Comparison of ENCODE assay signal across 22 mouse cellular contexts in genomic region chr9:71254380-71254779, GRCm38 (mm10). TPM values are rescaled to one million over a fixed set of nuclear protein-coding genes. Genes with fewer than 3 reads are reported as not detected.
DNase-seq lines count a peak whose midpoint lies in the region; ATAC-seq and TF ChIP-seq lines count a peak whose summit lies in the region.
"Had no signal": no experiment of that assay in that cellular context is flagged by ENCODE, and none has a peak within 500 bp of the region (broad histone marks: within the 10 kb centered on the region; RNA-seq: fewer than 3 reads in every experiment).

No protein-coding gene starts in this region.

- H3K36me3 ChIP-seq in kidney, postnatal 0 days (ENCODE audit: insufficient read depth, low read length) = no peaks in the 10 kb centered on the region
- no peaks in the 10 kb centered on the region for H3K36me3 ChIP-seq in lung, embryonic 16.5 days (ENCODE audit: control insufficient read depth, insufficient read depth, low read length)
- no peaks in the 10 kb centered on the region for H3K36me3 ChIP-seq in intestine, embryonic 16.5 days (ENCODE audit: control insufficient read depth, insufficient read depth, low read length)
- H3K36me3 ChIP-seq: embryonic facial prominence, embryonic 13.5 days; embryonic facial prominence, embryonic 15.5 days; forebrain, embryonic 10.5 days; forebrain, embryonic 12.5 days had no signal

- no peak overlapping the region for H3K4me2 ChIP-seq in kidney, postnatal 0 days (ENCODE audit: low read length)
- H3K4me2 ChIP-seq in lung, embryonic 16.5 days (ENCODE audit: low read depth, low read length) = no peak overlapping the region
- no peak overlapping the region for H3K4me2 ChIP-seq in intestine, embryonic 16.5 days (ENCODE audit: low read depth, low read length)
- H3K4me2 ChIP-seq: embryonic facial prominence, embryonic 13.5 days; embryonic facial prominence, embryonic 15.5 days; forebrain, embryonic 12.5 days had no signal

- H3K9me3 ChIP-seq in kidney, postnatal 0 days (replicated peaks; ENCODE audit: low read length) = no peaks in the 10 kb centered on the region
- no peaks in the 10 kb centered on the region for H3K9me3 ChIP-seq in lung, embryonic 16.5 days (ENCODE audit: control insufficient read depth, low read length)
- no peaks in the 10 kb centered on the region for H3K9me3 ChIP-seq in intestine, embryonic 16.5 days (ENCODE audit: control insufficient read depth, low read length)
- H3K9me3 ChIP-seq: embryonic facial prominence, embryonic 13.5 days; embryonic facial prominence, embryonic 15.5 days; forebrain, embryonic 10.5 days; forebrain, embryonic 12.5 days had no signal

- ATAC-seq in kidney, postnatal 0 days (replicated peaks; ENCODE audit: low FRiP score, low read depth) = no peak
- peak; percentile 57; the same call in 1 of the 2 replicates for ATAC-seq in lung, embryonic 16.5 days (ENCODE audit: low read depth)
- 0 out of 2 replicates have a peak, but pooled peaks have one; percentile 28 for ATAC-seq in intestine, embryonic 16.5 days
- ATAC-seq: forebrain, embryonic 14.5 days had no signal

- no peak overlapping the region for H3K4me3 ChIP-seq in kidney, postnatal 0 days (replicated peaks; ENCODE audit: low read depth, low read length)
- H3K4me3 ChIP-seq in lung, embryonic 16.5 days (ENCODE audit: low read length) = no peak overlapping the region
- H3K4me3 ChIP-seq in lung, adult 2 months (replicated peaks; ENCODE audit: extremely low read depth, low read depth, low read length) = no peak overlapping the region
- H3K4me3 ChIP-seq in intestine, embryonic 16.5 days (ENCODE audit: low read length) = no peak overlapping the region
- H3K4me3 ChIP-seq: embryonic facial prominence, embryonic 13.5 days; embryonic facial prominence, embryonic 15.5 days; erythroblast, embryonic 14.5 days; forebrain, embryonic 10.5 days; forebrain, embryonic 12.5 days had no signal

- TF ChIP-seq CTCF in kidney, postnatal 0 days (IDR thresholded peaks at IDR 0.05; ENCODE audit: low read depth) = no peak
- no peak for TF ChIP-seq CTCF in lung, adult 2 months (IDR thresholded peaks at IDR 0.05; ENCODE audit: insufficient read depth, low read length)

- no peaks in the 10 kb centered on the region for H3K4me1 ChIP-seq in kidney, postnatal 0 days (replicated peaks; ENCODE audit: insufficient read depth, low read length)
- H3K4me1 ChIP-seq in lung, embryonic 16.5 days (replicated peaks; ENCODE audit: control insufficient read depth, insufficient read depth, low read length) = peaks cover 2% of the 10 kb centered on the region; the same call in 1 of the 2 replicates
- H3K4me1 ChIP-seq in lung, adult 2 months (ENCODE audit: control insufficient read depth, insufficient read depth, low read length) = no peaks in the 10 kb centered on the region
- H3K4me1 ChIP-seq in intestine, embryonic 16.5 days (ENCODE audit: control insufficient read depth, insufficient read depth, low read length) = no peaks in the 10 kb centered on the region
- H3K4me1 ChIP-seq: embryonic facial prominence, embryonic 13.5 days; embryonic facial prominence, embryonic 15.5 days; forebrain, embryonic 10.5 days; forebrain, embryonic 12.5 days had no signal

- DNase-seq in kidney, postnatal 0 days (ENCODE audit: low spot score) = peak; percentile 45
- DNase-seq in kidney, postnatal 10 days = no peak
- DNase-seq in lung, adult 2 months = no peak
- no peak for DNase-seq in frontal cortex, postnatal 14 days (ENCODE audit: low spot score in 2 of 2)
- DNase-seq: adrenal gland, adult 2 months; adrenal gland, postnatal 10 days; adrenal gland, postnatal 25 days; cerebellum, adult 11 months; cerebellum, adult 18-20 months; cerebellum, adult 8-10 months; cerebellum, adult 9-11 months; cerebellum, postnatal 14 days; cerebellum, postnatal 36 days; embryo, embryonic 11 days had no signal

- WGBS in kidney, postnatal 0 days = 67% methylated on average over 2 of the region's 2 CpGs
- WGBS in lung, embryonic 16.5 days = 37% methylated on average over 2 of the region's 2 CpGs
- WGBS in lung, adult 2 months = 52% methylated on average over 2 of the region's 2 CpGs
- 48% methylated on average over 2 of the region's 2 CpGs for WGBS in intestine, embryonic 16.5 days

- H3K9ac ChIP-seq in kidney, postnatal 0 days (ENCODE audit: low read depth, low read length) = no peak overlapping the region
- H3K9ac ChIP-seq in lung, embryonic 16.5 days (ENCODE audit: low read length) = no peak overlapping the region
- no peak overlapping the region for H3K9ac ChIP-seq in intestine, embryonic 16.5 days (ENCODE audit: low read depth, low read length)
- H3K9ac ChIP-seq: embryonic facial prominence, embryonic 13.5 days; embryonic facial prominence, embryonic 15.5 days; forebrain, embryonic 12.5 days had no signal

- H3K27me3 ChIP-seq in kidney, postnatal 0 days (ENCODE audit: insufficient read depth, low read length) = no peaks in the 10 kb centered on the region
- peaks cover 13% of the 10 kb centered on the region for H3K27me3 ChIP-seq in lung, embryonic 16.5 days (ENCODE audit: control insufficient read depth, insufficient read depth, low read depth, low read length)
- H3K27me3 ChIP-seq in intestine, embryonic 16.5 days (replicated peaks; ENCODE audit: control insufficient read depth, insufficient read depth, low read length) = no peaks in the 10 kb centered on the region
- H3K27me3 ChIP-seq: embryonic facial prominence, embryonic 13.5 days; embryonic facial prominence, embryonic 15.5 days; forebrain, embryonic 12.5 days had no signal

- no peak overlapping the region for H3K27ac ChIP-seq in kidney, postnatal 0 days
- no peak overlapping the region for H3K27ac ChIP-seq in lung, embryonic 16.5 days (ENCODE audit: low read length)
- peak overlapping the region; percentile 1; the same call in 1 of the 2 replicates for H3K27ac ChIP-seq in intestine, embryonic 16.5 days (ENCODE audit: low read length)
- H3K27ac ChIP-seq: embryonic facial prominence, embryonic 13.5 days; embryonic facial prominence, embryonic 15.5 days; forebrain, embryonic 10.5 days; forebrain, embryonic 12.5 days had no signal

- no peak for TF ChIP-seq POLR2A in lung, adult 2 months (IDR thresholded peaks at IDR 0.05; ENCODE audit: borderline replicate concordance, extremely low read depth, low read depth, low read length)

RNA-seq across cellular contexts. Expression of gene Aldh1a2, which starts 38.8 kb away (rescaled TPM):
- polyA plus RNA-seq in kidney, postnatal 0 days (2015; fragmentation: Nextera tagmentation; extraction: Ambion mirVana) = 177 and 178 TPM in 2 replicates
- polyA plus RNA-seq in lung, embryonic 16.5 days (2015; fragmentation: Nextera tagmentation; extraction: Ambion mirVana) = 30.6 and 30.8 TPM in 2 replicates
- 12.8 and 13.5 TPM in 2 replicates for polyA plus RNA-seq in lung, adult 2 months (2012; rRNA removed)
- polyA plus RNA-seq in intestine, embryonic 16.5 days (2015; fragmentation: Nextera tagmentation; extraction: Ambion mirVana) = 61.4 and 68.9 TPM in 2 replicates
- polyA plus RNA-seq: erythroblast, embryonic 14.5 days had no signal
